Mouse (Mus musculus) mouse embryonic stem cell (cell line): ENCODE measurements around the gene Syn2.

Source experiments
- in situ Hi-C, 2 experiments: fragments of 300-500 bp; cut with MboI; formaldehyde crosslinking; loops; 1 replicate in 1 of 2; 3 replicates in 1 of 2; pipeline ENCODE4 v1.14.3; 2019 to 2020; ENCODE audit warnings: low sequenced_read_pairs in 2 of 2, low pct_unique_long_range_greater_than_20kb in 1 of 2, mixed read lengths in 1 of 2; ENCODE audit not compliant: unreplicated experiment in 1 of 2

Gene Syn2

DNA sequence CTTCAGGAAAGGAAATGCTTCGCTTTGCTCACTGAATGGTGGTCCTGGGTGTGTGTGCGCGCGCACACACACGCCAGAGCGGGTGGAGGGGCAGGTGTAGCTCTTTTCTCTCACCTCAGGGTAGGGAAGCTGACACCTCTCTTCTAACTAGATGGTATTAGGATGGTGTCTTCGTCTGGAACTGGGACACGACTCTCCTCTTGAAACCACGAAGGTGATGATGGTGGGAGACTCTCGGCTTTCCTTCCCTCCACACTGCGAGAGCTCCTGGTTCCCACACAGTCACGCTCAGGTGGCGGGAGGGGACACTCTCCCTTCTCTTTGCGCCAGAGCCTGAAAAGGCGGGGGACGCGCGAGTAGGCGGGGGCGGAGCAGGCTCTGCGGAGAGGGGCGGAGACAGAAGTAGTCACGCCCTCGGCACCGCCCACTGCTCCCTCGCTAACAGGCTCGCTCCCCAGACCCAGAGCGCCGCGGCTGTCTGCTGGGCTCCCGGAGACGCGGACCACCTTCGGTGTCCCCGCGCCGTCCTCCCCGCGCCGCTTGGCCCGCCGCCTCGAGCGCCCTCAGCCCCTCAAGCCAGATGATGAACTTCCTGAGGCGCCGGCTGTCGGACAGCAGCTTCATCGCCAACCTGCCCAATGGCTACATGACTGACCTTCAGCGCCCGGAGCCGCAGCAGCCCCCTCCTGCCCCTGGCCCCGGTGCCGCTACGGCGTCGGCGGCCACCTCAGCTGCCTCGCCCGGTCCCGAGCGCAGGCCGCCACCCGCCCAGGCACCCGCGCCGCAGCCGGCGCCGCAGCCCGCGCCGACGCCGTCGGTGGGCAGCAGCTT, at the start of gene Syn2:
Gene Syn2 (plus strand): TSS at position 402 of the 831 bp plus-strand sequence.
- in situ Hi-C loops, result no loop called here

DNA sequence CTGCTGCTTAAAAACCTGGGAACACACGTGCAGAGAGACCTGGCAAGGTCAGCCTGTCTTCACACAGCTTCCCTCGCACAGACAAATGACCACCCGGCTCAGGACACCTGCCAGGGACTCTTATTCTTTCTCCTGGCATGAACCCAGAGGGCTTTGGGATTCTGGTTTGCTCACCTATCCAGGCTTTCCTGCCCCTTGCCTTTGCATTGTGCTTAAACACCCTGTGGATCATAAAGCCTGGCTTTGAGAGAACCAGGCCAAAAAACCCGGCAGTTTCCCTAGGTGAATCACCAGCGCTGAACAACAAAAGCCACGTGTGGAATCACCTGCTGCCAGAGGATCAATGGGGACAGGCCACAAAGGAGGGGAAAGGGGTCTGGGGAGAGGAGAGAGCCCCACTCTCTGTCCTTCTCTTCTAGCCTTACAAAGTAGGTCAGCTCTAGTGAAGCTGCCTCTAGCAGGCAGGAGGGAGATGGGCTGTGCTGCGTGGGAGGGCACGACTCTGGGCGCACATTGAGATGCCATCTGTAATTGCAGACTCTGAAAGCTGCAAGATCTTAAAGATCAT, 49.3 kb upstream of the Syn2 start:
- in situ Hi-C loops, result no loop called here

DNA sequence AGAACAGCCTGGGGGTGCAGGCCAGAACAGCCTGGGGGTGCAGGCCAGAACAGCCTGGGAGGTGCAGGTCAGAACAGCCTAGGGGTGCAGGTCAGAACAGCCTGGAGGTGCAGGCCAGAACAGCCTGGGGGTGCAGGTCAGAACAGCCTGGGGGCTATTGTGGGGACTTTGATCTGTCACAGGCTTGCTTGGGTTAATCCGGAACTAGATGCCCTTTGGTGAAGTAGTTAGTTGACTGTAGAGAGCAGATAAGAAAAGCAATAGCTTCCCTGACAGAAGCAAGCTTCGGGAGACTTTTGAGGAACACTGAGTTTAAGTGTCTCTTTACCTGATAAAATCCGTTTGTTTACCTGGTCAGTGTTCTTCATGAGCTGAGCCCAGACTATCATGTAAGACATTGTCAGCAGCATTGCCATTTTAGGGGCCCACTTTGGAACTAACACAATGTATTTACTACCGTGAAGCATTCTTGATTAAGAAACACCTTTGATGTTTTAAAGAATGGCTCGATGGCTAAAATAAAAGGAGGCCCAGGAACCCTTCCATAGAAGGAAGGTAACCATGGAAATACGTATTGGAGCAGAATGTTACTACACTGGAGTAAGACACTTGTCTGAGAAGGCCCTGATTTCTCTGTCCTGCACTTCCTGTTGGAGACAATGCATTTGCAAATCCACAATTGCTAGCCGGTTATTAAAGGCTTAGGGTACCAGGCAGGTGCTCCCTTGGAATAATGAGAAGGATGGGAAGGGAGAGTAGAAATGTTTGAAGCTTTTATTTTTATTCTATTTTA, 46.2 kb upstream of the Syn2 start:
- in situ Hi-C loops, result no loop called here

GRCm38 (mm10) chr6:115091737-115092136, 43.0 kb upstream of the Syn2 start:
- in situ Hi-C loops, result no loop called here

GRCm38 (mm10) chr6:115102542-115102941, 32.2 kb upstream of the Syn2 start:
- in situ Hi-C loops, result no loop called here

- in situ Hi-C loops, result no loop called here
These were observed 23.3 kb upstream of the Syn2 start for GRCm38 (mm10) chr6:115111426-115111825.

DNA sequence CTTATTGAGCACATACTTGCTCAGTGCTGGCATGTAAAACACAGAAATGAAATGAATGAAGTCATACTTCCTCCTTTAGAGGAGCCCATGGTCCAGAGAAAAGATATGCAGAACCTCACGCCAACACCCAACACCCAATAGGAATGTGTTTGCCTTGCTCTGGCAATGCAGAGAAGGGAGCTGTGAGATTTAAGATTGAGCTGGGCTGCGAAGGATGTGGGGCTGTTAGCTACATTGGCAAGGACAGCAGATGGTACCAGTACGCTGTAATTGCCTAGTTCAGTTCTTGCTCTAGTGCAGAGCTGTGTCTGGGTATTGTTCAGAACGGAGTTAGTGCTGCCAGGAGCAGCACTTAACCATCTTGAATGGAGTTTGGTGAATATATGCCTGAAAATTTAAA, 12.5 kb upstream of the Syn2 start:
- in situ Hi-C loops, result no loop called here

DNA sequence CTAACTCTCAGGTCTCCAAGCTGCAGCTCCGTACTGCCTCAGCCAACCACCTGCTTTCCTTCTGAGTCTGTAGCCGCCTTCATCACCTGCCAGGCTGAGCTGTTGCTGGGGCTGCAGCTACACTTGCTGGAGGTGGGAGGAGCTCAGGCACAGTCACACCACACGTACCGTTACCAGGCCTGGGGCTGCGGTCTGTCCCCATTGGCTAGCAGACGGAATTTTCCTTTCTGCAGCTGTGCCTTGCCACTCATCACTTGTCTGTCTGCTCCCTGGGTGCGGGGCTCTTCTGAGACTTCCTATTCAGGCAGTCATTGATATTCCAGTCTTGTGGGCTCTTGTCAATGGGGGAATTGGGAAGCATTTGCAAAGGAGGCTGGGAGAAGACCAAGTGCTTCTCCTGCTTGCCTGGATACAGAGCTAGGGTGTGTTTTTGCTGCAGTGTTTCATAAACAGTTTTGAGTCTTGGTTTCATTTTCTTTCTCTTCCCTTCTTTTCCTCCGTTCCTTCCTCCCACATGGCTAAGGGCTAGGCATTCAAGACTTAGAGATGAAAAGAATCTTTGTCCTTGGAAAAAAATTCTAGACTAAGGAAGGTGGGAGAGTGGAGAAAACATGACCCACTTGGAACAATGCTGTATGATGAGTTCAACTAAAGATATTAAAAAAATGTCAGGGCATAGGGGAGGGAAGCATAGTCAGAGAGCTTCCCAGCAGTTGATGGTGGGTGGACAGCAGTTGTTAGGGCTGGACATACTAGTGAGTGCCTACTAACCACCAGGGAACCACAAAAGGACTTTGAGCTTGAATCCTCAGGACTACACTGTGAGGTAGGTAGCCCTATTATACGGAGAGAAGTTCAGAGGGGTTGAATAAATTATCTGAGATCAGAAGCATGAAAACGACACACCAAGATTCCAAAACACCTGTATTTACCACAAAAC, 11.2 kb upstream of the Syn2 start:
- in situ Hi-C loops, result no loop called here

- in situ Hi-C loops, result no loop called here
These were observed 9.9 kb upstream of the Syn2 start for GRCm38 (mm10) chr6:115124675-115125357.

DNA sequence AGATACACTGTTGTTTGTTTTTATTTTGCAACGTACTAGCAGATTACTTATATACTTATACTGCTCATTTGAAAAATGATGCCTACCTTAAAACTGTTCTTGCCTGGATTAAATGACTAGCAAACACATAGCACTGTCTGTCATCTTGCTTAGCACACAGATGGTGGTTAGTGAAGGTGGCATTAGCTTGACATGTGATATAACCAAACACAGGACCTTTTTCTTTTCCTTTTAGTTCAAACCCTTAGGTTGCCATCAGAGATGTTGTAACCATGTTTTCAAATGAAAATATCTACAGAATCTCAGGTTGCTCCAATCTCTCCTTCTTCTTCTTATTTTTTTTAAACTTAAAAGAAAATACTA, 9.4 kb upstream of the Syn2 start:
- in situ Hi-C loops, result no loop called here

GRCm38 (mm10) chr6:115126232-115126785, 8.4 kb upstream of the Syn2 start:
- in situ Hi-C loops, result no loop called here

- in situ Hi-C loops, result no loop called here
These were observed 7.9 kb upstream of the Syn2 start for GRCm38 (mm10) chr6:115126851-115127250.

GRCm38 (mm10) chr6:115127255-115127824, 7.4 kb upstream of the Syn2 start:
- in situ Hi-C loops, result no loop called here

- in situ Hi-C loops, result no loop called here
These were observed 589 bp downstream of the Syn2 start for GRCm38 (mm10) chr6:115135332-115135649.

- in situ Hi-C loops, result no loop called here
These were observed 1.5 kb downstream of the Syn2 start for GRCm38 (mm10) chr6:115136156-115136555.

DNA sequence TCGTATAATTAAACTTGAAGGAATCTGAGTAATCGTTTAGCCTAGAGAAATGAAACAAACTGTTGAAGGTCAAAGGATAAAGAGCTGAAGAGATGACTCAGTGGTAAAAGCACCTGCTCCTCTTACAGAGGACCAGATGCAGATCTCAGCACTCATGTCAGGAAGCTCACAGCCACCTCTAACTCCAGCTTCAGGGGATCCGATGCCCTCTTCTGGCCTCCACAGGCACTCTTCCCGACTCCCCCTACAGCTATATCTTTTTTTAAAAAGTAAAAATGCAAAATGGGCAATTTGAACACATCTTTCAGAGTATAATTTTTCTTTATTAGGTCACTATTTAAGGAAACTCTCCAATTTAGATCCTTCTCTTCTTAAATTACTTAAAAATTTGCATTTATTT, 6.7 kb downstream of the Syn2 start:
- in situ Hi-C loops, result no loop called here

DNA sequence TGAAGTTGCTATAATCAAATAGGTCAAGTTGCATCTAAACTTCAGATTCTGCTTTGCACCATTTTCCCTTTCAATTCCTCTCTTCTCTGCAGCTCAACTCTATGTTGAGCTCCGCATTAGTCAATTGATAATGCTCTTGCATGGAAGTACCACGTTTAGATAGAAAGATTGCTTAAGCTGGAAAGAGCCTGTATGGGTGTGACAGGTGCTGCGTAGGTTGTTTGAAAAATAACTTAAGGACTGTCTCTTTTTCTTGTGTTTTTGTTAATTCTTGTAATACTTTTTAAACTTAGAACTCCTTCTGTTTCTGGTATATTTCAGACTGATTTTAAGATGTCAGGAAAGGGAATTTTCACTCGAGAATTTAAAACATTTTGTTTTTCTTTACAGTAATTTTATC, 26.5 kb downstream of the Syn2 start:
- in situ Hi-C loops, result no loop called here
